Mouse (Mus musculus) heart, adult 2 months (tissue): ENCODE data around the gene Fgd3. TPM values are rescaled to one million over a fixed set of nuclear protein-coding genes. Genes with fewer than 3 reads are reported as not detected.
A peak's percentile ranks its signal among the peaks of the same experiment; 100 is the strongest.

Source experiments
- DNase-seq, 2 experiments: peaks; one replicate each; pipeline ENCODE4 v3.0.0; 2021
- H3K27ac ChIP-seq: fragments of 200-600 bp; 2 replicates; pipeline ENCODE4 v1.8.1; 2022
- H3K27me3 ChIP-seq: fragments of 200-500 bp; 2 replicates; pipeline ENCODE4 v1.6.1; 2012; ENCODE audit warnings: mild to moderate bottlenecking, low read length, inconsistent platforms, mixed read lengths; ENCODE audit not compliant: control insufficient read depth, insufficient read depth
- H3K36me3 ChIP-seq: fragments of 200-500 bp; 2 replicates; pipeline ENCODE4 v1.6.1; 2012; ENCODE audit warnings: low read length, inconsistent platforms; ENCODE audit not compliant: control insufficient read depth, insufficient read depth
- H3K4me1 ChIP-seq: fragments of 200-500 bp; 2 replicates; pipeline ENCODE4 v1.6.1; 2011; ENCODE audit warnings: low read length; ENCODE audit not compliant: control insufficient read depth, insufficient read depth
- H3K4me3 ChIP-seq: fragments of 200-600 bp; 2 replicates; pipeline ENCODE4 v1.8.1; 2022
- H3K79me2 ChIP-seq: fragments of 200-500 bp; replicated peaks from 2 replicates; pipeline ENCODE4 v1.6.1; 2012; ENCODE audit warnings: mild to moderate bottlenecking, inconsistent platforms, low read length, moderate library complexity, mixed read lengths; ENCODE audit not compliant: control insufficient read depth, insufficient read depth
- H3K9ac ChIP-seq: fragments of 200-500 bp; 2 replicates; pipeline ENCODE4 v1.6.1; 2012; ENCODE audit warnings: low read depth, mild to moderate bottlenecking, control low read depth, inconsistent platforms, low read length, mixed read lengths
- CTCF ChIP-seq: fragments of 200-600 bp; IDR thresholded peaks from 2 replicates; pipeline ENCODE4 v1.8.1; 2022; ENCODE audit warnings: antibody characterized with exemption, mild to moderate bottlenecking, moderate library complexity
- EP300 ChIP-seq: fragments of 200-500 bp; IDR thresholded peaks from 2 replicates; pipeline ENCODE4 v1.6.1; 2011; ENCODE audit warnings: low read depth, low read length, control low read depth; ENCODE audit not compliant: insufficient read depth
- POLR2A ChIP-seq: fragments of 200-500 bp; IDR thresholded peaks from 2 replicates; pipeline ENCODE4 v1.6.1; 2011; ENCODE audit warnings: mild to moderate bottlenecking, low read depth, low read length, control low read depth; ENCODE audit not compliant: insufficient read depth
- WGBS: fragments of 180-500 bp; shearing (Covaris S2); methylation state at CpG from one replicate; pipeline ENCODE4 v1.1.7; 2018; 5-methylcytosine and 5-hydroxymethylcytosine counted together
- intact Hi-C: fragments of 180-260 bp; cut with DNase I; formaldehyde crosslinking; loops from one replicate; pipeline ENCODE4 v1.15.1; 2025
- polyA plus RNA-seq: library from polyadenylated mRNA; depleted of rRNA; stranded (reverse); fragments of >200 nt; gene quantifications from 2 replicates; pipeline ENCODE4 v1.2.3, GENCODE M21; 2012
- total RNA-seq, 2 experiments: library from RNA; stranded (reverse); gene quantifications; 2 replicates each; pipeline ENCODE4 v1.2.3; 2021

Fgd3 gene
- total and polyA plus RNA-seq, 3 experiments: 0.96 to 1.0 (median 0.96) TPM

DNA sequence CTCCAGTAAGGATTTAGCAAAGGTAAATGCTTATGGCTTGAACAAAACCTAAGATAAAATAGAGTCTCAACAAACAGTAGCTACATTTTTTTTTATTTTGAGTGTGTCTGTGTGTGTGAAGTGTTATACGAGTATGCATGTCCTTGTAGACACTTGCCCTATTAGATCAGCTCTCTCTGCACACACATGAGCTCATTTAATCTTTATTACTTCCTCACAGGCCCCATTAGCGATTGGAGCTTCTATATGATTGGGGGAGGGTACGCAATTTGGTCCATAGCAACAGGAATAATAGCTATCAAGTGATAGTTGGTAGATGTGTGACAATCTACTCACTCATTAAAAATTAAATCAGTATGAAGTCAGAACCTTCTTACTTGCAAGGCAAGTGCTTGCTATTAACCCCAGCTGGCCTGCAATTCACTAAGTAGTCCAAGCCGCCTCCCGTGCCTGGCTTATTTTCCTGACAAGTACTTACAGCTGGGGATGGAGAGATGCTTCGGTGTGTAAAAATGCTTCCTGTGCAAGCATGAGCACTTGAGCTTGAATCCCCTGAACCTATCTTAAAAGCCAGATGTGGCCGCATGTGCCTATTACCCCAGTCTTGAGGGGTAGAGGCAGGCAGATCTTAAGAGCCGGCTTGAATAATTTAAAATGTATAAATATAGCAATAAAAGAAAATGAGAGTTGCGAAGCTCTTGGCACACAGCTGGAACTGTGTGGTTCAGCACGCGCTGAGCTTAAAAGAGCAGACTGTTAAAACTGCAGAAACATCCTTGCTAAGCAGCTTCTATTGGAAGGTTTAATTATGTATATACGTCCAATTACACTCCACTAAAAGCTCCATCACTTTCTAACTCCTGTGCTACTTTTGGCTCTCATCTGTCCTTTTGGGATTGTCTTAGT, 15.2 kb upstream of the Fgd3 start:
- Histone ChIP-seq H3K4me1 (peaks cover 3% of the 10 kb centered on the region), H3K27ac (no peak overlapping the region), H3K9ac (no peak overlapping the region), H3K4me3 (no peak overlapping the region), H3K79me2 (no peaks in the 10 kb centered on the region), H3K36me3 (no peaks in the 10 kb centered on the region), H3K27me3 (no peaks in the 10 kb centered on the region)
- intact Hi-C loops: no loop called here
- TF ChIP-seq EP300 (no peak), POLR2A (no peak), CTCF (no peak)
- no peak for DNase-seq
- WGBS: 85% methylated on average over 12 of the region's 12 CpGs

DNA sequence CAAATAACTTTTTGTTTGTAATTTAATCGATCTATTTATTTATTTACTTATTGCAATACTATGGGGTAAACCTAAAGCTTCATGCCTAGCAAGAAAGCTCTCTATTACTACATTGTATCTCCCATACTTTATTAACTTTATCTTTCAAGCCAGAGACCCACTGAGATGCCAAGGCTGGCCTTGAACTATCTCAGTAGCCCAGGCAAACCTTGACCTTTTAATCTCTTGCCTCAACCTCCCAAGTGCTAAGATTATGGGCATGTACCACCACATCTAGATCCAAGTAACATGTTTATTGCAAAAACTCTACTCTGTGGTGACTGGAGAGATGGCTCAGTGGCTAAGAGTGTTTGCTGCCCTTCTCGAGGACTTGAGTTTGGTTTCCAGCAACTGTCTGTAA, 13.1 kb upstream of the Fgd3 start:
- no peaks in the 10 kb centered on the region for H3K79me2 ChIP-seq
- H3K27ac ChIP-seq: no peak overlapping the region
- no peaks in the 10 kb centered on the region for H3K4me1 ChIP-seq
- no peaks in the 10 kb centered on the region for H3K27me3 ChIP-seq
- 73% methylated on average over 2 of the region's 2 CpGs for WGBS
- intact Hi-C loops: no loop called here
- no peak for TF ChIP-seq CTCF
- no peaks in the 10 kb centered on the region for H3K36me3 ChIP-seq
- no peak overlapping the region for H3K9ac ChIP-seq
- H3K4me3 ChIP-seq: no peak overlapping the region
- DNase-seq: no peak

DNA sequence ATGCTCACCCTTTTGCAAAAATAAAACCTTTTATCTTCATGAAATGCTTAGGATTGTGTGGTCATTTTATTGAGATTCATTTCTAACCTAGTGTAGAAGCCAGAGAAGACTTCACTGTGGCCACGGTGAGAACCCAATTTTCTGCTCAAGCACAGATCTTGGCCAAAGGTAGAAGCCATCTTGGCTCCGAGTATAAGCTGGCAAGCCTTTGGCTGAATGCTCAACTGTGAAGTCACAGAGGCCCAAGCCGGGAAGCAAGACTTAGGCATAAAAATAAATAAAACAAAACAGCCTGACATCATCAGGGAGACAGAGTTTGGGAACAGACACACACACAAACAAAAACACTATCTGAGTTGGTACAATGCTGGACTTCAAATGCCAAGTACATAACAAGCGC, 8.0 kb upstream of the Fgd3 start:
- no peaks in the 10 kb centered on the region for H3K27me3 ChIP-seq
- 48% methylated on average over 4 of the region's 4 CpGs for WGBS
- no peak overlapping the region for H3K27ac ChIP-seq
- no peaks in the 10 kb centered on the region for H3K79me2 ChIP-seq
- no peak overlapping the region for H3K9ac ChIP-seq
- no peak for DNase-seq
- H3K36me3 ChIP-seq: no peaks in the 10 kb centered on the region
- intact Hi-C loops: no loop called here
- peaks cover 2% of the 10 kb centered on the region; the same call in 1 of the 2 replicates for H3K4me1 ChIP-seq
- TF ChIP-seq CTCF (no peak), POLR2A (no peak), EP300 (no peak)
- no peak overlapping the region for H3K4me3 ChIP-seq

DNA sequence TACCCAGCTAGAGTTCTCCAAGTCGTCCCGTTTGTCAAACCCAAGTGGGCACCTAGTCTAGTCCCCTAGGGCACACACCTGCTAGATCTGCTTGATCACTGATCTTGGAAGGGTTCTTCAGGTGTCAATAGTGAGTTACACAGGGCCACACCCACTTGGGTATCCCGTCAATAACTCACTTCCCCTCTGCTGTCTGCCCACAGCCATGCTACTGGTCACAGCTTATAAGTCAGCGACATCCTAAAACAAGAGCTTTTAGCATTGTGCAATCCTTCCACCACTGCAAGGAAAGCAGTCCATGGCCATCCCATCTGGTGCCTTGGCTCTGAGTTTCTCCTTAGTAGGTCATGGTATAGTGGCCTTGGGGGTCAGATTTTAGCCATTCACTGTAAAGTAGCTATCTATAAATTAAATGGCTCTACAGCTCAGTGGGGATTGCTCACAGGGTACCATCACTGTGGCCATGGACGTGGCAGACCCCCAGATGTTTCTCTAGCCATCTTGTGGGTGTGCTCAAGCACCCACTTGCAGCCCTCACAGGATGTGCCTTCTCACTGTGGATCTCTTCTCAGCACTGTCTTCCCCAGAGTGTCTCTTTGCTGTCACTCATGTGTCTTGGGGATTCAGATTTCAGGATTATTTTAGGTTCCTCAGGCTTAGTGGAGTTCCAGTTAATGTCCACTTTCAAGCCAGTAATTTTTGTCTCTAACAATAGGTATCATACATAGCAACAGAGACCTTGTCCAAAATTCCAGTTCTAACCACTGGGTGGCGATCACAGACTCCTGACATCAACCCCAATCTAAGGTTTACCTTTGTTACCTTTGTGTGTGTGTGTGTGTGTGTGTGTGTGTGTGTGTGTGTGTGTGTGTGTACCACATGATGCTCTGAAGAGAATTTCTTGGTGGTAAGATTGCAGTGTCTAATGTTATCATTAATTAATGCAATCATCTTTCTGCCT, 6.4 kb upstream of the Fgd3 start:
- 63% methylated on average over 6 of the region's 6 CpGs for WGBS
- no peak for DNase-seq

DNA sequence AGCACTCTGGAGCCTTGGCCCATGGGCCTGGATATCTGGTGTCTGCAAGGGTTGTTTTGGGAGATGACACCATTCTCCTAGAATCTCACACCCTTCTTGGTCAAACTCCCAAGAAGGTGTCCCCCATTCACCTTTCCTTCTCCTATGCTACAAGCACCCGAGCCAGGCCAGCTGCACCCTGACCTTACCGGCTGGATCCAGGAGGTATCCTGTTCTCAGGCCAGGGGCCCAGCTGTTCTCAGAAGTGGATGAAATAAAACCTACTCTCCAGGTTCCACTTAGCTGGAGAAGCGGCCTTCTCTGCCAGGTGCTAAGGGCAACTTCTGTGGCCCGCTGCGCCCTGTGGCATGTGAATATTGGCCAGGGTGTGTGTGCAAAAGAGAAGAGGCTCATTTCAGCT, 4.8 kb upstream of the Fgd3 start:
- no peaks in the 10 kb centered on the region for H3K79me2 ChIP-seq
- H3K27me3 ChIP-seq: no peaks in the 10 kb centered on the region
- TF ChIP-seq POLR2A: no peak
- no peak for TF ChIP-seq CTCF
- no peak for TF ChIP-seq EP300
- H3K36me3 ChIP-seq: no peaks in the 10 kb centered on the region
- H3K9ac ChIP-seq: no peak overlapping the region
- no peak overlapping the region for H3K4me3 ChIP-seq
- no peak overlapping the region for H3K27ac ChIP-seq
- intact Hi-C loops: no loop called here
- no peak for DNase-seq
- peaks cover 4% of the 10 kb centered on the region for H3K4me1 ChIP-seq
- 83% methylated on average over 5 of the region's 5 CpGs for WGBS

More for the DNA sequence above, 6.4 kb upstream of the Fgd3 start:
- no peak overlapping the region for H3K9ac ChIP-seq
- H3K4me3 ChIP-seq: no peak overlapping the region
- TF ChIP-seq CTCF (peak; percentile 73), POLR2A (no peak), EP300 (no peak)
- intact Hi-C loops: loop anchor here (1.0 kb wide), 1 partner anchor 55 kb away; no protein-coding TSS in a partner anchor
- peaks cover 4% of the 10 kb centered on the region for H3K4me1 ChIP-seq
- H3K27me3 ChIP-seq: no peaks in the 10 kb centered on the region
- no peaks in the 10 kb centered on the region for H3K79me2 ChIP-seq
- H3K27ac ChIP-seq: no peak overlapping the region
- H3K36me3 ChIP-seq: no peaks in the 10 kb centered on the region
